Comparison of ENCODE assay signal across 11 mouse cellular contexts in genomic region chr11:44741042-44741491, GRCm38 (mm10).
DNase-seq lines count a peak whose midpoint lies in the region; ATAC-seq lines count a peak whose summit lies in the region.
"Had no signal": no experiment of that assay in that cellular context is flagged by ENCODE, and none has a peak within 500 bp of the region (broad histone marks: within the 10 kb centered on the region; RNA-seq: fewer than 3 reads in every experiment).

No protein-coding gene starts in this region.

- no peak for ATAC-seq in heart, embryonic 11.5 days (replicated peaks; ENCODE audit: insufficient number of reproducible peaks, low FRiP score, low TSS enrichment)
- no peak for ATAC-seq in heart, embryonic 16.5 days (replicated peaks; ENCODE audit: extremely low read depth, insufficient read depth, low FRiP score)
- peak; percentile 59 for ATAC-seq in midbrain, embryonic 13.5 days
- ATAC-seq: activated CD4-positive, CD25-positive, alpha-beta regulatory T cell, adult 4 months had no signal

- 0 out of 2 replicates have a peak, but pooled peaks cover 4% of the 10 kb centered on the region for H3K4me1 ChIP-seq in heart, embryonic 11.5 days (ENCODE audit: control insufficient read depth, insufficient read depth, low read length)
- H3K4me1 ChIP-seq in heart, embryonic 16.5 days (ENCODE audit: control insufficient read depth, insufficient read depth, low read length): peaks cover 16% of the 10 kb centered on the region
- peaks cover 38% of the 10 kb centered on the region for H3K4me1 ChIP-seq in midbrain, embryonic 13.5 days (replicated peaks)

- H3K9ac ChIP-seq in heart, embryonic 11.5 days (ENCODE audit: low read depth, low read length): no peak overlapping the region
- peak overlapping the region; percentile 43; the same call in 1 of the 2 replicates for H3K9ac ChIP-seq in heart, embryonic 16.5 days (ENCODE audit: low read length)
- 0 out of 2 replicates have a peak overlapping the region, but pooled peaks have one; percentile 41 for H3K9ac ChIP-seq in midbrain, embryonic 13.5 days (replicated peaks)

- no peak overlapping the region for H3K4me3 ChIP-seq in heart, embryonic 11.5 days (ENCODE audit: low read depth, low read length)
- 0 out of 2 replicates have a peak overlapping the region, but pooled peaks have one; percentile 8 for H3K4me3 ChIP-seq in heart, embryonic 16.5 days (ENCODE audit: low read length)
- H3K4me3 ChIP-seq in midbrain, embryonic 13.5 days (replicated peaks): no peak overlapping the region

- H3K27me3 ChIP-seq in heart, embryonic 11.5 days (ENCODE audit: control insufficient read depth, insufficient read depth, low read length): no peaks in the 10 kb centered on the region
- no peaks in the 10 kb centered on the region for H3K27me3 ChIP-seq in heart, embryonic 16.5 days (ENCODE audit: control insufficient read depth, insufficient read depth, low read length)
- no peaks in the 10 kb centered on the region for H3K27me3 ChIP-seq in midbrain, embryonic 13.5 days

- H3K4me2 ChIP-seq in heart, embryonic 11.5 days: peak overlapping the region; percentile 32
- H3K4me2 ChIP-seq in heart, embryonic 16.5 days (ENCODE audit: low read depth, low read length): peak overlapping the region; percentile 47
- H3K4me2 ChIP-seq in midbrain, embryonic 13.5 days (replicated peaks): peak overlapping the region; percentile 25

- DNase-seq in heart, adult 9 months (ENCODE audit: low spot score in 2 of 2): no peak
- peak; percentile 45 for DNase-seq in embryo, embryonic 11 days
- DNase-seq in thymus, postnatal 14 days: no peak
- DNase-seq in adrenal gland, postnatal 10 days: no peak
- DNase-seq in testis, postnatal 14 days (ENCODE audit: low spot score): no peak
- DNase-seq: kidney, postnatal 10 days; lung, postnatal 10 days had no signal

- no peaks in the 10 kb centered on the region for H3K9me3 ChIP-seq in heart, embryonic 11.5 days (replicated peaks; ENCODE audit: control insufficient read depth, low read length)
- H3K9me3 ChIP-seq in heart, embryonic 16.5 days (replicated peaks; ENCODE audit: control insufficient read depth, low read length): no peaks in the 10 kb centered on the region
- no peaks in the 10 kb centered on the region for H3K9me3 ChIP-seq in midbrain, embryonic 13.5 days

- H3K27ac ChIP-seq in heart, embryonic 11.5 days (ENCODE audit: low read depth, low read length): no peak overlapping the region
- peak overlapping the region; percentile 70 for H3K27ac ChIP-seq in heart, embryonic 16.5 days (ENCODE audit: low read length)
- peak overlapping the region; percentile 74 for H3K27ac ChIP-seq in midbrain, embryonic 13.5 days

- WGBS in heart, embryonic 11.5 days (ENCODE audit: insufficient replicate concordance): 47% methylated on average over 20 of the region's 20 CpGs
- WGBS in heart, embryonic 16.5 days: 50% methylated on average over 20 of the region's 20 CpGs
- 13% methylated on average over 20 of the region's 20 CpGs for WGBS in midbrain, embryonic 13.5 days

- no peaks in the 10 kb centered on the region for H3K36me3 ChIP-seq in heart, embryonic 11.5 days (ENCODE audit: control insufficient read depth, insufficient read depth, low read length)
- H3K36me3 ChIP-seq in heart, embryonic 16.5 days (ENCODE audit: control insufficient read depth, insufficient read depth): no peaks in the 10 kb centered on the region
- H3K36me3 ChIP-seq in midbrain, embryonic 13.5 days: no peaks in the 10 kb centered on the region
